Mouse (Mus musculus) spleen, postnatal 14 days (tissue): ENCODE measurements around the gene Plscr3.

Experiments
- DNase-seq, 2 experiments: peaks; one replicate each; pipeline ENCODE4 v3.0.0; 2021 to 2022; ENCODE audit warnings: low spot score in 2 of 2

The Plscr3 gene

GRCm38 (mm10) chr11:69864138-69864860 is 18.1 kb downstream of the Plscr3 start:
- no peak for DNase-seq

GRCm38 (mm10) chr11:69865561-69865960 is 19.4 kb downstream of the Plscr3 start:
- DNase-seq: no peak

DNA sequence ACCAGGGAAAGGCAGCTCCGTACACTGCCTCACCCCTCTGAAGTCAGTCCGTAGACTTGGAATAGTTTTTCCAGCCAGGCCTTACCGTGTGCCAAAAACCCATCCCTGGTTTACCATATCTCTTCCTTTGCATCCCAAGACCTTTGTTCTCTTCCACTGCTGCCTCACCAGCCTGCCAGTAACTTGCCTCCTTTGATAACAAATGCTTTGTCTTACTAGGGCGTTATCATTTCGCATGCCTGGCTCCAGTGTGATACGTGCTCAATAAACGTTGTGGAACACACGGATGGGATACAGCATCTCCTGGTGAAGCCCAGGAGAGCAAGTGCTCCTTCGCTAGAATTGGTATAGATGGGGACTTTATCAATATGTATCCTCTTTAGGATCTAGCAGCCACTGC is 21.2 kb downstream of the Plscr3 start:
- no peak for DNase-seq

DNA sequence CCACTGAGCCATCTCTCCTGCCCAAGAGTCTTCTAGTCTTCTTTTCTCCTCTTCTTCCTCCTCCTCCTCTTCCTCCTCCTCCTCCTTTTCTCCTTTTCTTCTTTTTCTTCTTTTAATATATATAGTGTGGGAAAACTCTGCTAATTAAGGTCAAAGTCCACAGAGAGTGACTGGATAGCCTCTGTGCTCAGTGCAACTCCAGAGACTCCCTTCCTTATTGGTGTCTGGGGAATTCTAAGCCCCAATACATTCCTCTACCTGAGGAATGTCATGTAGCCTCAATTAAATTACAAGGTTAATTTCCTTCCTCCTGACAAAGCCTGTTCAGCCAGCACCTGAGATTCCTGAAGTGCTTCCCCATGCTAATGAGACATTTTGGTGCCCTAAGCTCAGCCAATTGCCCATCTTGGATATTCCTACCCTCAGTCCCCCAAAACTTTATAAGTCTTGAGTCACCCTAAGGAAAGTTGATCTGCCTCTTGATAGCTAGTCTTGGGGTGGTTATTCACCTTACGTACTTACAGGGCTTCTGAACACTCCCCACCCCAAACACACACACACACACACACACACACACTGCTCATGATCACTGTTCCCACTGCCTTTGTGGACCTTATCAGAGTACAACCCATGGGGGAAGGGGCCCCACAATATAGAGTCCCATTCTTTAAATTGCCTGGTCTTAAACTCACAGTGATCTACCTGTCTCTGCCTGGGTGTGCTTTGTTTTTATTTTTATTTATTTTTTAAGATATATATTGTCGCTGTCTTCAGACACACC is 24.3 kb downstream of the Plscr3 start:
- DNase-seq: no peak

- DNase-seq: no peak
These were observed 25.6 kb downstream of the Plscr3 start for GRCm38 (mm10) chr11:69871822-69872221.

DNA sequence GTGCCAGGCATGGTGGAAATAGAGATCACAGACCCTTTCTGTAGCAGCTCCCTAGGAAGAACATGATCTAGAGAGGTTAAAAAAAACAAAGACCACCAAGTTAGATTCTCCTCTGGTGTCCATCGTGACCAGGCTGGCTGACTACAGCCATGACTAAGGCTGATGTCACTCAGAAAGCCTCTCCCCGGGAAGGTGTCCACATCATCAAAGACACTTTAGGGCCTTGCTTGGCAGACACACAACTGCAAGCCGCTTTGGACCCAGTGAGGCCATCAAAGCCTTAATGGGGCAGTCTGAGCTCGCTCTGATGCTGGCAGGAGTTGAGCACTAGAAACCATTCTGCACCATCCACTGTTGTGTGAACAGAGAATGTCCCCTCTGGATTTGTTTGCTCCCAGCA is 26.3 kb downstream of the Plscr3 start:
- no peak for DNase-seq

GRCm38 (mm10) chr11:69876186-69876585 is 30.0 kb downstream of the Plscr3 start:
- no peak for DNase-seq

DNA sequence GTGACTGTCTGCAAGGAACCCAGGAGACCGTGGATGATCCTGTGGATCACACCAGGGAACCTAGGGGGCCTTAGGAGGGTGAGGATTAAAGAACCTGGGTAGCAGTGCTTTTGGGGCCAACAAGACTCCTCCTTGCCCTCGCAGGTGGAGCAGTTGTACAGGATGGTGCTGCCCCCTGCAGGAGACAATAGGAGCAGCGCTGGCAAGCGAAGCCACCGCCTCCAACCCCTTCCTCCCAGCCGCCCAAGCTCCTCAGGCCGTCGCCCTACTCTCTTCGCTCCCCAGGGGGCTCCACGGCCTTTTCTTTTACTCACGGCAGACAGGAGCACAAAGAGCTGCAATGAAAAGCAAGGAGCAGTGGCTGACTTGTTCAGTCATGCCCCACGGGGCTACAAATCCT is 30.7 kb downstream of the Plscr3 start:
- peak; percentile 79 to 89 for DNase-seq

GRCm38 (mm10) chr11:69877878-69878277 is 31.7 kb downstream of the Plscr3 start, which contains the start of gene Tmem95:
TSS of gene Tmem95 (minus strand) at chr11:69878018.
- DNase-seq: no peak

DNA sequence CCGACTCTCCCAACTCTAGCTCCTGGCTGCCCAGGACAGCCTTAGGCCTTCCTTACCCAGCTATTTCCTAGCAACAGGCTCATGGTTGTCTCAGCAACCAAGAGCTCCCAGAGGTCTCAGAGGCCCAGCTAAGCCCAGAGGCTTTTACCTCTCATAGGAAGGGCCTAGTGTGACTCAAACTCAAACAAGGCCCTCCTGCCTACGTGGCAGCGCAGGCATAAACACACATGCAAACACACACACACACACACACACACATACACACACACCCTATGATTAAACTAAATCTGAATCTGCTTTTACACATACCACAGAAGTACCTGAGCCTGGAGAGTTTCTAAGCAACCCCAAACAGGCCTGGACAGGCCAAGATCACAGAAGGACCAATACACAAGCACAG is 32.2 kb downstream of the Plscr3 start:
- DNase-seq: no peak

DNA sequence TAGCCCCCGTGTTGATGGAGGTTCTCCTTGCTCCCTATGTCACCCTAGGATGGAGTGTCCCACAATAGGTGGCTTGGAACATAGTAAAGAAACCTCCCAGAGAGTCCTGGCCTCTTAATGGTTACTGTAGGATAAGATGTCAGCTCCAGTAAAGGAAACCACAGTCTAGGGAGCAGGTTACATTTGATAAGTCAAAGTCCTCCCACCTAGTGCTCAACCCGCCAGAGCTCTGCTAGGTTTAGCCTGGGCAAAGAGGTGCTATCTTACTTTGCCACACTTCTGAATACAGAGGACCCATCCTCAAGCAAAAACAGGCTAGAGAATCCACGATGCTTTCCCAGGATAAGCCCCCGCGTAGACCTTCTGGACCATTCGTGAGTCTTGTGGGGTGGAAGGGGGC is 32.8 kb downstream of the Plscr3 start:
- DNase-seq: no peak

GRCm38 (mm10) chr11:69879711-69880110 is 33.5 kb downstream of the Plscr3 start:
- DNase-seq: no peak

GRCm38 (mm10) chr11:69880506-69880852 is 34.3 kb downstream of the Plscr3 start:
- DNase-seq: peak; percentile 53 to 69

GRCm38 (mm10) chr11:69880853-69881603 is 34.9 kb downstream of the Plscr3 start, which contains the start of gene Kctd11:
TSS of gene Kctd11 (minus strand) at chr11:69881406.
- DNase-seq: peak; percentile 60 to 74

- no peak for DNase-seq
These were observed 35.9 kb downstream of the Plscr3 start for GRCm38 (mm10) chr11:69881787-69882670.

- peak; percentile 47 to 59 for DNase-seq
These were observed 36.9 kb downstream of the Plscr3 start for GRCm38 (mm10) chr11:69883066-69883465.

DNA sequence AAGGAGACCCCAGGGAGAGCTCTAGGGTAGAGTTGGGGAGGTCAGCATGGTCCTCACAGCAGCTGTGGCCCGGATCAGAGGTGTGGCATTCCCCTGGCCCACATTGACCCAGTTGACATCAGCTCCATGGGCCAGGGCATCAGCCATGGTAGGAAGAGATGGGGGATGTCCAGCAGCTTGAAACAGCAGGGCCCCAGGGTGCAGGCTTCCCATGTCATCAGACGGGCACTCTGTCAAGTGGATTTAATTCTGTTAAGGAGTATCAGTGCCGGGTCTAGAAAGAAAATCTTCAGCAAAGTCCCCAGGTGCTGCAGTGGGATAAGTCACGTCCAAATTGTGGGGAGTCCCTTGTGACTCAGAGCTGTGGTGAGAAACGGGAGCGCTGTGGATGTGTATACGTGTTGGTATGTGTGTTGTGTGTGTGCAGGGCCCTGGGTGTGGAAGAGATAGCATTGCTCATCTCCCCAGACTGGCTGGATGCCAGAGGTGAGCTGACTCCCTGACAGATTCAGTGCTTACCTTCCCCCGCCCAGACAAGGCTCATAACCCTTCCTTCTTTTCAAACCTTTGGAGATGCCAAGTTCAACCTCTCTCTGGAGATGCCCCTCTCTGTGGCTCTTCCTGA is 37.5 kb downstream of the Plscr3 start:
- no peak for DNase-seq

DNA sequence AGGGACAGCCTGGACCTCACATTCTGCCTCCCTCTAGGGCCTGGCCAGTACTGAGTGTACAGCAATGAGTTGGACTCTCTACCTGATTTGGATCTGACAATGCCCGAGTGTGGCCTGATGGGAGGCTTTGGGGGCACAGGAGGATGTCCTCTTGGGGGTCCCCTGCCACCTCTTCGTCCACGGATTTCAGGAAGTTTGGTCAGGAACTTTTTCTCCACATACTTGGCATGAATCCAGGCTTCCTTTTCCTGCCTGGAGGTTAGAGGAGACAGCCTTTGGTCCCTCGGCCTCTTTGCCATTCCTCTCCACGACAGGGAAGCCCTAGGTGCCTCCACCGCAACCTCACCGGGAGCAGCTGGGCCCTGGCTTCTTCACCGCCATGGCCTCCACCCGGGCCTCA is 38.1 kb downstream of the Plscr3 start:
- DNase-seq: no peak

GRCm38 (mm10) chr11:69884663-69885062 is 38.5 kb downstream of the Plscr3 start:
- DNase-seq: no peak

- no peak for DNase-seq
These were observed 40.9 kb downstream of the Plscr3 start for GRCm38 (mm10) chr11:69886907-69887635.
